Mouse (Mus musculus): ENCODE data around the gene Calcb.
"Not testable (repeated sequence)": the region's sequence is repeated elsewhere in the genome, so short reads cannot be mapped to it uniquely, and the experiment has no call there.

The Calcb gene

DNA sequence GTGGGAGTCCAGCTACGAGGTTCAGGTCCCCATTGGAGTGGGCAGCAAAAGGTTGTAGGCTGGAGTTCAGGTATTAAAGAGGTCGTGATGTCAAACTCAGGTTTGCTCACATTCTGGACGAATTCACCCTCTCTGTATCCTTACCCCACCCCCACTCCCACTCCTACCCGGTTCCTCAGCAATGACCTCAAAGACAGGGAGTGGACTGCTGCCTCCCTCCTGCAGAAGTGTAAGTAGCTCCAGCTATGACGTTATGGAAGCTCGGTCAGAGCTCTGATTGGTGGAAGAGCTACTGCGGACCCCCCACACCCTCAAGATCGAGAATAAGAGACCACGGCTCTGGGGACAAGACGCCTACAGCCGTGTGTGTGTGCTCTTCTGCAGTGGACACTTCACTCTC, at the start of gene Calcb:
TSS of gene Calcb (plus strand) at position 344 of the 400 bp plus-strand sequence.
- H3K36me3 ChIP-seq (ENCODE audit: control insufficient read depth, insufficient read depth, low read length, poor library complexity, severe bottlenecking) = no peaks in the 10 kb centered on the region
- H3K27me3 ChIP-seq (ENCODE audit: control insufficient read depth, insufficient read depth, low read length, poor library complexity, severe bottlenecking) = no peaks in the 10 kb centered on the region
- DNase-seq (ENCODE audit: low read depth, low spot score) = no peak

DNA sequence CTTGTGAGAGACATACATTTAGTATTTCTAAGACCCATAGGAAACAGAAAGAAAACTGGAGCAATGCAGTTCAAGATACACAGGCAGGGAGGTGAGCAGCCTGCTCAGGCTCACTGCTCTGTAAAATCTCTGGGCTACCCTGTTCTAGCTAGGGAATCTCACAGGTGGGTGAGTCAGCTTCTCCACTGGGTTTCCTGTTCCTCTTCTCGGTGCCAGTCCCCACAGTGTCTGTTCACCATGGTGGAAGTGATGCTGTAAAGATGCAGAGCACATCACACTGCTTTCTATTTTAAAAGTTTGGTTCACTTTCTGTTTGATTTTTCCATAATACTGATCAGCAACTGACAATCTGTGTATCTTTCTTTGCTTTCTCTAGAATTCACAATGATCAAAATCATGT, 47.0 kb upstream of the Calcb start:
- DNase-seq (ENCODE audit: low read depth, low spot score) = peak; percentile 61
- Histone ChIP-seq H3K36me3 (ENCODE audit: control insufficient read depth, insufficient read depth, low read length, poor library complexity, severe bottlenecking) (no peaks in the 10 kb centered on the region), H3K27me3 (ENCODE audit: control insufficient read depth, insufficient read depth, low read length, poor library complexity, severe bottlenecking) (no peaks in the 10 kb centered on the region)

DNA sequence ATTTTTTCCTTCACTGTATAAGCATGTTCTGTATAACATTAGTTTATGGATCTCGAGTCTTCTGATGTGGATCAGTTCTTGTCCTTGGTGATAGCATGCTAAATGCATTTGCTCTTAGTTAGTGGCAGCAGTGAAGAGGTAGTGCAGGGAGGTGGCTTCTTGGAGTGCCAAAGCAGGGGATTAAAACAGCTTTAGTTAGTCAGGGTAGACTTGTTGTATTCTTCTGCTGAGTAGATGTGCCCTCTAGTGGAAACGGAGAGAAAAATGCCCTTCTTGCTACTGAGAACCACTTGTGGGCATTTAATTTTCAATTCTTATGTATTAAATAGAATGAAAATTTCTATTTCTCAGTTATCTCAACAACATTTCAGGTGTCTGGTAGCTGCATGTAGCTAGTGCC, 45.7 kb upstream of the Calcb start:
- Histone ChIP-seq H3K36me3 (ENCODE audit: control insufficient read depth, insufficient read depth, low read length, poor library complexity, severe bottlenecking) (no peaks in the 10 kb centered on the region), H3K27me3 (ENCODE audit: control insufficient read depth, insufficient read depth, low read length, poor library complexity, severe bottlenecking) (no peaks in the 10 kb centered on the region)
- DNase-seq (ENCODE audit: low read depth, low spot score) = peak; percentile 59

DNA sequence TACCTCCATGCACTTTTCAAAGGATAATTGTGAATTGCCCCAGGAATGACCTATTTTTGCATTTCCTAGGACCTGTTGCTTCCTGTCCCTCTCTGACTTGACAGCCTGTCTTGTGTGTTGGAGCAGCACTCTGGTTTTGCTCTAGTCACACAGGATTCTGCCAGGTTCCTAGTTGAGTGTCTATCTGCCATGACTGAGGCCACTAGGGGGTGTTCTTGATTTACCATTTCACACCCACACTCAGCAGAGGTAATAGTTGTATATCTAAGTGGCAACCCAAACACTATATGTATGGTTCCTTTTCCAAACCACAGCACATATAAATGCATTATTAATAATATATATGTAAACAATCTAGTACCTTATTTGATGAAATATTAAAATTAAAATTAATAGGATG, 26.1 kb upstream of the Calcb start:
- no peaks in the 10 kb centered on the region for H3K27me3 ChIP-seq (ENCODE audit: control insufficient read depth, insufficient read depth, low read length, poor library complexity, severe bottlenecking)
- H3K36me3 ChIP-seq (ENCODE audit: control insufficient read depth, insufficient read depth, low read length, poor library complexity, severe bottlenecking) = no peaks in the 10 kb centered on the region
- DNase-seq (ENCODE audit: low read depth, low spot score) = no peak

DNA sequence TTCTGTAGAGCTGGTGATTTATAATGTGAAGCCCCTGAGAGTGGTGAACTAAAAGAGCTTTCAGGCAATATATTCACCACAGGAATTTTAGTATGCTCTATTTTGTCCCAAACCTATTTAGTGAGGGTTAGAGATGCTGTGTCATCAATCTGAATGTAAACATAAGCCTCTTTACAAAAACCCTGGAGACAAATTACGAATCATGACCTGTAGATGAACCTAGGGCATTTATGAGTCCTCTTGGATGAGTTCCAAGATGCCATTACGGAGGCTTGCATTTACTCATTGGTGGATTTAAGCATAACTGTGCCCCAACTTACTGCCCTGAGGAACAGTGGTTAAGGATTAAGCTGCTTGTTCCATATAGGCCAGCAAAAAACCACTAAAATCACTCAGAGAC, 17.6 kb upstream of the Calcb start:
- no peak for DNase-seq (ENCODE audit: low read depth, low spot score)
- H3K27me3 ChIP-seq (ENCODE audit: control insufficient read depth, insufficient read depth, low read length, poor library complexity, severe bottlenecking) = no peaks in the 10 kb centered on the region
- no peaks in the 10 kb centered on the region for H3K36me3 ChIP-seq (ENCODE audit: control insufficient read depth, insufficient read depth, low read length, poor library complexity, severe bottlenecking)

DNA sequence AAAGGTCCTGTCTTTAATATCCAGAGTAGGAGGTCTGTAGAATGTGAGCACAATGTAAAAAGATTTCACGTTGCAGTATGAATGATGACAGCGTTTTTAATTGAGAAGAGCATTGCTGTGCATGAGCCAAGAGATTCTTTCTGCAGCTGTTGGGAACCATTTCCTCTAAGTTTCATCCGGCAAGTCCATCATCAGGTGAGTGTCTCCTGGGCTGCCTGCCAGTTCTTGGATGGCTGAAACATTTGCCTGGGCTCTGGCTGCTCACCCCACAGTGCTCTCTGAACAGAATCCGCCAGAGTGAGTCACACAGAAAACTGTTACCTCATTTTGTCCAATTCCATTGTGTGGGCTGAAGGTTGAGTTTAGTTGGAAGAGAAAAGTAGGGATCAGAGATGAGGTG, 11.7 kb upstream of the Calcb start:
- H3K27me3 ChIP-seq (ENCODE audit: control insufficient read depth, insufficient read depth, low read length, poor library complexity, severe bottlenecking) = no peaks in the 10 kb centered on the region
- H3K36me3 ChIP-seq (ENCODE audit: control insufficient read depth, insufficient read depth, low read length, poor library complexity, severe bottlenecking) = no peaks in the 10 kb centered on the region
- no peak for DNase-seq (ENCODE audit: low read depth, low spot score)

DNA sequence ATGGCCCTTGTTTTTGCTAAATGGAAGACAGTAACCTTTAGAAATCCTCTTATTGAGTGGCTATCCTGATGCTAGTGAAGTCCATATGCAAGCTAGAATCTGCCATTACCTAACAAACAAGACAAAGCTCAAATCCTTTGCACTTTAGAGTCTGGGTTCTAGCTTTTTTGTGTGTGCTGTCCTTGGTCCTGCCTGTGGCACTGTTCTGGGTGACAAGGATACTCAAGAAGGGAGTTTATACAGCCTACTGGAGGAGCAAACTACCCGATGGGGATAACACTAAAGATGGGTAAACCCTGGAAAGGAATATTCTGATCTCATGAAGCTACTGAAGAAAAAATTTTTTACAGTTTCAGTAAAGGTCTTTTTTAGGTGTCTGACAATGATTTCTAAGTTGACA, 11.0 kb upstream of the Calcb start:
- no peaks in the 10 kb centered on the region for H3K36me3 ChIP-seq (ENCODE audit: control insufficient read depth, insufficient read depth, low read length, poor library complexity, severe bottlenecking)
- DNase-seq (ENCODE audit: low read depth, low spot score) = no peak

DNA sequence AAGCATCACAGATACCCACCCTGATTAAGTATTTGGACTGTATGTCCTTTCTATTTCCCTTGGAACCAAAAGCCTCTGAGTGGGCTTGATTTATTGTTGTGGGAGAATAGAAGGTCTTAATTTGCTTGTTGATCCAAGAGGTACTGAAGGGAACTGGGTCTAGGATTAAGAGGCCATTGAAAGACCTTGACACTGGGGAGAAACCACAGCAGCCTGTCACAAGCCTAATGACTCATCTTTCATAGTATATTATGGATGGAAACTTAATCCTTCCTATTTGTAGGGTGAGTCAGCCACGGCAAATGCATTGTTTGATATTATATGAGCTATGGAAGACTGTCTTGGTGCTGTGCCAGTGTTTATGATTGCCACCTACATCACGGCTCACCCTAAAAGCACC, 8.0 kb upstream of the Calcb start:
- no peaks in the 10 kb centered on the region for H3K36me3 ChIP-seq (ENCODE audit: control insufficient read depth, insufficient read depth, low read length, poor library complexity, severe bottlenecking)
- DNase-seq (ENCODE audit: low read depth, low spot score) = no peak

More for the DNA sequence above, 11.0 kb upstream of the Calcb start:
- no peaks in the 10 kb centered on the region for H3K27me3 ChIP-seq (ENCODE audit: control insufficient read depth, insufficient read depth, low read length, poor library complexity, severe bottlenecking)

DNA sequence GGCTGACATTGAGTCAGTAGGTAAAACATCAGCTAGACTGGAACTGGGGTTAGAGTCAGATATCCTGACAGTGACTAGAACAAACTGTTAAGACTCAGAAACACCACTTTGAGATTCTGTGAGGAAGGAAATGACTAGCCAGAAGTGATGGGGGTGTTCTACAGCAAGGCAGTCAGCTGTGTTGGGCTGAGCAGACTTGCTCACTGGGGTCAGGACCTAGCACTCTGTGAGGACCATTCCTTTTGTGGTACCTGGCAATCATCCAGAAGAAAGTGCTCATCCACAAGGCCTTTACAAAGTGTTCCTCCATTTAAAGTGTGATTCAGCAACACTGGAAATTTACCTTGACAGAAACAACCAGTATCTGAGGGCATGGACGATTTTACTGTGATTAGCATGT, 5.9 kb upstream of the Calcb start:
- Histone ChIP-seq H3K36me3 (ENCODE audit: control insufficient read depth, insufficient read depth, low read length, poor library complexity, severe bottlenecking) (no peaks in the 10 kb centered on the region), H3K27me3 (ENCODE audit: control insufficient read depth, insufficient read depth, low read length, poor library complexity, severe bottlenecking) (no peaks in the 10 kb centered on the region)
- no peak for DNase-seq (ENCODE audit: low read depth, low spot score)

More for the DNA sequence above, 8.0 kb upstream of the Calcb start:
- no peaks in the 10 kb centered on the region for H3K27me3 ChIP-seq (ENCODE audit: control insufficient read depth, insufficient read depth, low read length, poor library complexity, severe bottlenecking)

DNA sequence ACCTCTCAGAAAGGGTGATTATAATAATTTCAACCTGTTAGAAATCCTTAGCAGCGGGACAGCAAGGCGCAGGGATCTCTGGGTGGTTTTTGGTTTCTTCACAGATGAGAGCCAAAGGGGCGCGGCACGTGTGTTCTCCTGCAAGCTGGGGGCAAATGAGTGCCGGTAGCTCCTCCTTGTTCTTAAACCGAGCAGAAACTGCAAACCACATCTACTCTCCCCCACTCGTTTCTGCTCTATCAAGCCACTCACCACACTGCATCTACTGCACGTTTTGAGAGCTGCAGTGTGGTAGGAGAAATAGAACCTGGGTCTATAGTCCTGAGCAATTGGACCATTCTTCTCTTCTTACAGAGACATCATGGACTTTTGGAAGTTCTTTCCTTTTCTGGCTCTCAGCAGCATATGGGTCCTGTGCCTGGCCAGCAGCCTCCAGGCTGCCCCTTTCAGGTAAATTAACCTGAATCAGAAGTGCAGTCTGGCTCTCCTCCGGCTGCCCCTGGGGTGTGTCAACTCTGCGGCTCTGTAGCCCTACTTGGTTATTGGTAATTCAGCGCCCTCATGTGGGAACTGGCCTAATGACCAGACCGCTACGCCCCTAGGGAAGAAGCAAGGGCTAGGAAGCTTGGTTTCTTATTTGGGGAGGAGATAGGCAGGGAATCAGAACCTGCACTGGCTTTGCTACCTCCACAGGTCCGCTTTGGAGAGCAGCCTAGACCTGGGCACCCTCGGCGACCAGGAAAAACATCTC, 1.1 kb downstream of the Calcb start:
- Histone ChIP-seq H3K27me3 (ENCODE audit: control insufficient read depth, insufficient read depth, low read length, poor library complexity, severe bottlenecking) (no peaks in the 10 kb centered on the region), H3K36me3 (ENCODE audit: control insufficient read depth, insufficient read depth, low read length, poor library complexity, severe bottlenecking) (no peaks in the 10 kb centered on the region)
- peak; percentile 38 for DNase-seq (ENCODE audit: low read depth, low spot score)

DNA sequence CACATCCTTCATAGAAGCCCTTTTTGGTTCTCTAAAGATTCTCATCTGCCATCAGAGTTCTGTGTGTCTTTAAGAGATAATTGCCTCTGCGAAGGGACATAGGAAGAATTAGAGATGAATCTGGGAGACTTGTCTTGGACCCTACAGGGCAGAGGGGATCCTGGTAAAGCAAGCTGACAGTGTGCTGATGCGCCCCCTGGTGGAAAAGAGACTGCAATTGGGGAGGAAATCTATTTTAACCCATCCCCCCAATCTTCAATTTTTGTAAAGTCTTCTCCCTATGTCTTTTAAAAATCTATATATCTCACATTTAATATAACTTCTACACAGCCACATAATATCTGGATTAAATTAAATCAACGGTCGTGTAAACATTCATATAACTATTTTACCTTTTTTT, 11.3 kb downstream of the Calcb start:
- not testable (repeated sequence) for H3K27me3 ChIP-seq (ENCODE audit: control insufficient read depth, insufficient read depth, low read length, poor library complexity, severe bottlenecking); H3K36me3 ChIP-seq (ENCODE audit: control insufficient read depth, insufficient read depth, low read length, poor library complexity, severe bottlenecking)
- DNase-seq (ENCODE audit: low read depth, low spot score) = peak; percentile 18

DNA sequence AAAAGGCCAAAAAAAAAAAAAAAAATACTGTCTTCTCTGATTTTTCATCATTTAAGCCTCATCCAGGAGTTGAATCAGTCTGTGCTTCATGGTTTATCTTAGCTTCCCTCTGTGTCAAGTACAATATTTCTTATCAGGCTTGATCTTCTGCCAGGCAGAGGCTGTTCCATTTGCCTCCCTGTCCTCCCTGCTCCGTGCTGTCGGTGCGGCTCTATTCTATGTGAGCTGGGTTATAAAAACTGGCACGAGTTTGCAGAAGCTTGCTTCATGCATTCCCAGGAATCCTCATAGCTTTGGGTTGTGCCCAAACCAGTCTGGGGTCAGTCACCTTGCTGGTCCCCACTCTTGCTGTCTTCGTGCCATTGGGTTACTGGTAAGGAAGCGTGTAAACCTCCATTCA, 12.7 kb downstream of the Calcb start:
- no peak for DNase-seq (ENCODE audit: low read depth, low spot score)
- no peaks in the 10 kb centered on the region for H3K36me3 ChIP-seq (ENCODE audit: control insufficient read depth, insufficient read depth, low read length, poor library complexity, severe bottlenecking)
- H3K27me3 ChIP-seq (ENCODE audit: control insufficient read depth, insufficient read depth, low read length, poor library complexity, severe bottlenecking) = no peaks in the 10 kb centered on the region

DNA sequence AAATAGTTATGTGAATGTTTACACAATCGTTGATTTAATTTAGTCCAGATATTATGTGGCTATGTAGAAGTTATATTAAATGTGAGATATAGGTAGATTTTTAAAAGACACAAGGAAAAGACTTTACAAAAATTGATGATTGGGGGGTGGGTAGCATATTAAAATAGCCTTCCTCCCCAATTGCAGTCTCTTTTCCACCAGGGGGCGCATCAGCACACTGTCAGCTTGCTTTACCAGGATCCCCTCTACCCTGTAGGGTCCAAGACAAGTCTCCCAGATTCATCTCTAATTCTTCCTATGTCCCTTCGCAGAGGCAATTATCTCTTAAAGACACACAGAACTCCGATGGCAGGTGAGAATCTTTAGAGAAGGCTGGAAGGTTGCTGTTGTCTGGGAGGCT, 13.3 kb downstream of the Calcb start:
- DNase-seq (ENCODE audit: low read depth, low spot score); H3K27me3 ChIP-seq (ENCODE audit: control insufficient read depth, insufficient read depth, low read length, poor library complexity, severe bottlenecking); H3K36me3 ChIP-seq (ENCODE audit: control insufficient read depth, insufficient read depth, low read length, poor library complexity, severe bottlenecking): not testable (repeated sequence)

DNA sequence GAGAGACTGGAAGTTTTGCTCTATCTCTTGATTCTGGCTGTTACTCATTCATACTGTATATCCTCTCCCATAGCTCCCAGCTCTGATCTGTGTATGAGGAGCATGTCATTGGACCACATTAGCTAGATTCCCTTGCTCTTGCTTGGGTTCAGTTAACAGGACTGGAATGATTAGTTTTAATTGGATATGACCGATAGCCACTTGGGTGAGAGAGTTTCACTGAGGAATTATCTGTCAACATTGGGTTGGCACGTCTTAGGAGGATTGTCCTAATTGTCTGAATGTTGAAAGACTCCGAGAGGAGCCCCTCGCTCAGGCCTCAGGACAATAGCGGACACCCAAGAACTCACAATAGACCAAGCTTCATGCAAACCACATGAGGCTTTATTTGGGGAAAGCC, 17.8 kb downstream of the Calcb start:
- no peak for DNase-seq (ENCODE audit: low read depth, low spot score)
- Histone ChIP-seq H3K27me3 (ENCODE audit: control insufficient read depth, insufficient read depth, low read length, poor library complexity, severe bottlenecking) (no peaks in the 10 kb centered on the region), H3K36me3 (ENCODE audit: control insufficient read depth, insufficient read depth, low read length, poor library complexity, severe bottlenecking) (no peaks in the 10 kb centered on the region)

DNA sequence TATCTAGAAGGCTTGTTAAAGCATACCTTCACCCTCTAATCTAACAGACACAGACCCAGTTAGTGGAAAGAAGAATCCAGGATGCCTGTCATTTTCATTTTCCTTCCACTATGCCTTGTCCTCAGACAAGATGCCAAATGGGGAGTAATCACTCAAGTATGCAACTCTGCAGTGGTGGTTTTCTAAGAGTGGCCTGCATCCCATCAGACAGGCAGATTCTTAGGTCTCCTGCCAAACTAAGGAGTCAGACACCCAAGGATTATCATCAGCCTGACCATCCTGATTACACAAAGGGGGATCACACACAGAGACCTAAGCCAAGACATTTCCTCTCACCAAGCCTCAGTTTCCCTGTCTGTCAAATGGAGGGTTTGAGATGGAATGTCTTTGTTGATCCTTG, 19.7 kb downstream of the Calcb start:
- no peak for DNase-seq (ENCODE audit: low read depth, low spot score)
- no peaks in the 10 kb centered on the region for H3K27me3 ChIP-seq (ENCODE audit: control insufficient read depth, insufficient read depth, low read length, poor library complexity, severe bottlenecking)
- no peaks in the 10 kb centered on the region for H3K36me3 ChIP-seq (ENCODE audit: control insufficient read depth, insufficient read depth, low read length, poor library complexity, severe bottlenecking)
